16 mouse cellular contexts compared by ENCODE assay signal in genomic region chr8:99544102-99544501, GRCm38 (mm10).
"Had no signal": no experiment of that assay in that cellular context is flagged by ENCODE, and none has a peak within 500 bp of the region (broad histone marks: within the 10 kb centered on the region; RNA-seq: fewer than 3 reads in every experiment).

No protein-coding gene starts in this region.

- DNase-seq: retina, postnatal 1 day; right cerebral cortex, adult 18-20 months; right cerebral cortex, postnatal 14 days; right cerebral cortex, postnatal 25 days; right cerebral cortex, postnatal 4 days; spleen, adult 18-20 months; thymus, adult 18-20 months; thymus, adult 2 months; thymus, postnatal 14 days; thymus, postnatal 25 days; thymus, postnatal 36 days; thymus, postnatal 4 days had no signal

- H3K4me3 ChIP-seq: neural tube, embryonic 13.5 days; neural tube, embryonic 15.5 days; stomach, embryonic 15.5 days had no signal

- H3K36me3 ChIP-seq: neural tube, embryonic 13.5 days; neural tube, embryonic 15.5 days; stomach, embryonic 15.5 days had no signal

- H3K9ac ChIP-seq: neural tube, embryonic 13.5 days; neural tube, embryonic 15.5 days; stomach, embryonic 15.5 days had no signal

- H3K4me1 ChIP-seq: neural tube, embryonic 13.5 days; neural tube, embryonic 15.5 days; stomach, embryonic 15.5 days had no signal

- H3K27ac ChIP-seq: neural tube, embryonic 13.5 days; neural tube, embryonic 15.5 days; stomach, embryonic 15.5 days; stomach, postnatal 0 days had no signal

- H3K9me3 ChIP-seq: neural tube, embryonic 13.5 days; neural tube, embryonic 15.5 days; stomach, embryonic 15.5 days had no signal

- H3K27me3 ChIP-seq: neural tube, embryonic 13.5 days; neural tube, embryonic 15.5 days; stomach, embryonic 15.5 days had no signal

- H3K4me2 ChIP-seq: neural tube, embryonic 13.5 days; neural tube, embryonic 15.5 days; stomach, embryonic 15.5 days had no signal
